Mouse (Mus musculus) 3134 (cell line): ENCODE measurements around the gene Slc2a10.

ENCODE experiments used
- DNase-seq: peaks from one replicate; pipeline ENCODE4 v3.0.0-alpha.2; 2011; ENCODE audit warnings: low spot score; ENCODE audit not compliant: insufficient read length; ENCODE audit errors: extremely low read depth

The Slc2a10 gene

GRCm38 (mm10) chr2:165503259-165504203, at the start of gene Slc2a10:
Gene Slc2a10, plus strand, starts transcription at chr2:165503787.
- no peak for DNase-seq

- no peak for DNase-seq
Observed at GRCm38 (mm10) chr2:165456710-165457109, 46.9 kb upstream of the Slc2a10 start.

GRCm38 (mm10) chr2:165458189-165458588, 45.4 kb upstream of the Slc2a10 start:
- no peak for DNase-seq

GRCm38 (mm10) chr2:165459663-165460062, 43.9 kb upstream of the Slc2a10 start:
- no peak for DNase-seq

GRCm38 (mm10) chr2:165467824-165468452, 35.6 kb upstream of the Slc2a10 start:
- DNase-seq = no peak

GRCm38 (mm10) chr2:165470167-165470566, 33.4 kb upstream of the Slc2a10 start:
- DNase-seq = no peak

GRCm38 (mm10) chr2:165471943-165472342, 31.6 kb upstream of the Slc2a10 start:
- no peak for DNase-seq

GRCm38 (mm10) chr2:165473003-165473402, 30.6 kb upstream of the Slc2a10 start, which contains the start of gene Slc13a3:
Gene Slc13a3, minus strand, starts transcription at chr2:165473230.
- no peak for DNase-seq

- DNase-seq = no peak
Observed at GRCm38 (mm10) chr2:165475412-165475811, 28.2 kb upstream of the Slc2a10 start.

GRCm38 (mm10) chr2:165475850-165476249, 27.7 kb upstream of the Slc2a10 start:
- no peak for DNase-seq

- no peak for DNase-seq
Observed at GRCm38 (mm10) chr2:165482003-165482402, 21.6 kb upstream of the Slc2a10 start.

- DNase-seq = no peak
Observed at GRCm38 (mm10) chr2:165484152-165484551, 19.4 kb upstream of the Slc2a10 start.

GRCm38 (mm10) chr2:165485826-165486225, 17.8 kb upstream of the Slc2a10 start:
- DNase-seq = no peak

- DNase-seq = no peak
Observed at GRCm38 (mm10) chr2:165486401-165486800, 17.2 kb upstream of the Slc2a10 start.

GRCm38 (mm10) chr2:165486881-165487535, 16.6 kb upstream of the Slc2a10 start:
- DNase-seq = no peak

- DNase-seq = peak; percentile 83
Observed at GRCm38 (mm10) chr2:165492648-165493553, 10.7 kb upstream of the Slc2a10 start, which contains the start of gene Trp53rka. Gene Trp53rka, minus strand, starts transcription at chr2:165493324.

- no peak for DNase-seq
Observed at GRCm38 (mm10) chr2:165493587-165494210, 9.9 kb upstream of the Slc2a10 start.

- DNase-seq = no peak
Observed at GRCm38 (mm10) chr2:165494495-165494894, 9.1 kb upstream of the Slc2a10 start.

- no peak for DNase-seq
Observed at GRCm38 (mm10) chr2:165496251-165496650, 7.3 kb upstream of the Slc2a10 start.
